Mouse (Mus musculus) hindbrain, embryonic 12.5 days (tissue): Measurements from ENCODE around the gene Fcrl1. TPM values are rescaled to one million over a fixed set of nuclear protein-coding genes. Genes with fewer than 3 reads are reported as not detected.

ENCODE experiments used
- ATAC-seq: fragments of 200-750 bp; cut with Nextera tagmentation; 2 replicates; pipeline ENCODE4 v1.8.0; 2017; ENCODE audit warnings: moderate TSS enrichment; ENCODE audit not compliant: low FRiP score
- H3K27ac ChIP-seq: fragments of 300-500 bp; sonication (generic); 2 replicates; pipeline ENCODE4 v1.5.1; 2016; ENCODE audit warnings: mild to moderate bottlenecking
- H3K27me3 ChIP-seq: fragments of 300-500 bp; sonication (generic); 2 replicates; pipeline ENCODE4 v1.6.1; 2016; ENCODE audit warnings: mild to moderate bottlenecking
- H3K36me3 ChIP-seq: fragments of 300-500 bp; sonication (generic); 2 replicates; pipeline ENCODE4 v1.6.1; 2016; ENCODE audit warnings: mild to moderate bottlenecking
- H3K4me1 ChIP-seq: fragments of 300-500 bp; sonication (generic); 2 replicates; pipeline ENCODE4 v1.6.1; 2016
- H3K4me2 ChIP-seq: fragments of 300-500 bp; sonication (generic); replicated peaks from 2 replicates; pipeline ENCODE4 v1.6.1; 2016; ENCODE audit warnings: mild to moderate bottlenecking
- H3K4me3 ChIP-seq: fragments of 300-500 bp; sonication (generic); 2 replicates; pipeline ENCODE4 v1.5.1; 2016; ENCODE audit warnings: mild to moderate bottlenecking
- H3K9ac ChIP-seq: fragments of 300-500 bp; sonication (generic); 2 replicates; pipeline ENCODE4 v1.6.1; 2016; ENCODE audit warnings: mild to moderate bottlenecking, moderate library complexity
- H3K9me3 ChIP-seq: fragments of 300-500 bp; sonication (generic); replicated peaks from 2 replicates; pipeline ENCODE4 v1.6.1; 2016; ENCODE audit warnings: mild to moderate bottlenecking
- WGBS: fragments of 180-500 bp; shearing (Covaris S2); methylation state at CpG from one replicate; pipeline ENCODE4 v1.1.7; 2016; 5-methylcytosine and 5-hydroxymethylcytosine counted together
- polyA plus RNA-seq: library from polyadenylated mRNA; unstranded; fragments of >200 nt; fragmentation: Nextera tagmentation; extraction: Ambion mirVana; gene quantifications from 2 replicates; pipeline ENCODE4 v1.2.1, GENCODE M21; 2016

Fcrl1 gene
- polyA plus RNA-seq, 1 experiment from 2014 or later: 0.15 TPM

DNA sequence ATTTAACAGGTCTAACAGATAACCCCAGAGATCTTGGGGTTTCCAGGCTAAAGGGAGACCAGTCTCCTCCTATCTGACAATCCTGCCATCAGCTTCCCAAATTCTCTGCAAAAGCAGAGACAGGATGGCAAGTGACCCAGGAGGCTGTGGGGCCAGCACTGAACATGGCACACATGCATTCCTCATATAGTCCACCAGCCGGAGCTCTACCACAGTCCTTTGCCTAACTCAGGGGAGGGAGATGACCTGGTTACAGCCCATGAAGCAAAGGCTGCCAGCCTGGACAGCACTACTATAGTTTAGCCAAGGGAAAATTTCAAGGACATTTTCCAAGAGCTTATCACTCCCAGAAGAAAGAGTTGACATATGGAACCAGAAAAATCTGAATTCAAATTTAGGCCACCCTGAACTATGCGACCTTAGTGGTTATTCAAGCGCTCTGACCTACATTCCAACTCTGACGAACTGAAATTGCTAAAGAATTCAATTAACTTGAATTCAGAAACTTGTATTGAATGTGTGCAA, 46.3 kb downstream of the Fcrl1 start:
- Histone ChIP-seq H3K4me2 (no peak overlapping the region), H3K9me3 (no peaks in the 10 kb centered on the region), H3K4me3 (no peak overlapping the region), H3K27me3 (no peaks in the 10 kb centered on the region), H3K36me3 (no peaks in the 10 kb centered on the region), H3K4me1 (no peaks in the 10 kb centered on the region), H3K27ac (no peak overlapping the region), H3K9ac (no peak overlapping the region)
- no peak for ATAC-seq
- WGBS: 83% methylated on average over 4 of the region's 4 CpGs

DNA sequence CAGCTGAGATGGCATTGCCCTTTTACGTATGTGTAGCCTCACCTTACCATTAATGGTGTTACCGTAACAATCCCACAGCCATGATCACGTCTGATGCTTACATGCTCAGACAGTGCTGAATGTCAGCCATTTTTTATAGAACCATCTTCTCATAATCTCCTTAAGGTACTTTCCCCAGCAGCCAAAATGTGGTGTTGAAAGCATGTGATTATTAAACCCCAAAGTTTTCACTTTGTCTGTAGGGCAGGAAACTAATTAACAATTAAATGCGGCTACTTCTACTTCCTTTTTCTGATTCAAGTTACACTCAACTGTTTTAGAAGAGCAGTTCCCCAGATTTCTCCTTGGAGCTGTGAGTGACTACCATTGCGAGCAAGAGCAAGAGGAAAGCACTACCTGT, 59.3 kb downstream of the Fcrl1 start, which contains the start of gene Fcrl5:
Gene Fcrl5, plus strand, starts transcription at position 295 of the 400 bp plus-strand sequence.
- Histone ChIP-seq H3K27me3 (no peaks in the 10 kb centered on the region), H3K27ac (no peak within 1 kb of the TSS), H3K9me3 (no peaks in the 10 kb centered on the region; the same call in 1 of the 2 replicates), H3K4me1 (no peaks in the 10 kb centered on the region), H3K4me3 (no peak within 1 kb of the TSS), H3K36me3 (no peaks in the 10 kb centered on the region), H3K9ac (no peak within 1 kb of the TSS), H3K4me2 (no peak within 1 kb of the TSS)
- ATAC-seq: no peak
- WGBS: 90% methylated on average over 5 of the region's 5 CpGs

DNA sequence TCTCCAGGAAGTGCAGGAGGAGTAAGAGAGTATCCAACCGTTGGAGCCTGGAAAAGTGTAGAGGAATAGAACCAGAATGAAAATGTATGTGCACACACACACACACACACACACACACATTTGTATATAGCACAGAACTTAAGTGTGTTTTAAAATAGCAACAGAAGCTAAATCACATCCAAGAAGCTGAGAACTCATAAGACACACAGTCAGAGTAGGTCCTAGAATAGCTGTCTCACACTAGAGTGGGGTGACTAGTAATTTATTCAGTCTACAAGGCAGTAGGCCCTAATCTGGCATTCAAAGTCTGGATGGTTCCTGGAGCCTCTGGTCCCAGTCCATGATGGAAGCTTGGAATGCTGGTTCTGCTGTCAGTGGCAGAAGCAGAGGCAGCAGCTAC, 64.4 kb downstream of the Fcrl1 start:
- ATAC-seq: no peak
- 82% methylated on average over 1 of the region's 1 CpGs for WGBS

DNA sequence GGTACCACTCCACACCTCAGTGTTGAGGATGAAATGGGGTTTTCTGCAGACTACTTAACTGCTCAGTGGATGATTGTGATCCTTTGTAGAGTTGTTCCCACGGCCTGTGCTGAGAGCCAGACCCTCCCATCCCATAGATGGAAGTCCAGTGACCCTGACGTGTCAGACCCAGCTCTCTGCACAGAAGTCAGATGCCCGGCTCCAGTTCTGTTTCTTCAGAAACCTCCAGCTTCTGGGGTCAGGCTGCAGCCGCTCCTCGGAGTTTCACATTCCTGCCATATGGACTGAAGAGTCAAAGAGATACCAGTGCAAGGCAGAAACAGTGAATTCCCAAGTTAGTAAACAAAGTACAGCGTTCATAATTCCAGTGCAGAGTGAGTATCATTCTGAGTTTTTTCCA, 67.8 kb downstream of the Fcrl1 start:
- Histone ChIP-seq H3K4me3 (no peak overlapping the region), H3K4me1 (no peaks in the 10 kb centered on the region), H3K4me2 (no peak overlapping the region), H3K27ac (no peak overlapping the region), H3K36me3 (no peaks in the 10 kb centered on the region), H3K9me3 (no peaks in the 10 kb centered on the region; the same call in 1 of the 2 replicates), H3K27me3 (no peaks in the 10 kb centered on the region), H3K9ac (no peak overlapping the region)
- 75% methylated on average over 6 of the region's 6 CpGs for WGBS
- no peak for ATAC-seq

More for the DNA sequence above, 64.4 kb downstream of the Fcrl1 start:
- Histone ChIP-seq H3K36me3 (no peaks in the 10 kb centered on the region), H3K9ac (no peak overlapping the region), H3K4me1 (no peaks in the 10 kb centered on the region), H3K27ac (no peak overlapping the region), H3K9me3 (no peaks in the 10 kb centered on the region; the same call in 1 of the 2 replicates), H3K4me2 (no peak overlapping the region), H3K4me3 (no peak overlapping the region), H3K27me3 (no peaks in the 10 kb centered on the region)

Other genes starting within 250 kb of the Fcrl1 start
- 17.3 and 17.7 TPM in 2 replicates for gene Kirrel, start 201.6 kb upstream of the Fcrl1 start, polyA plus RNA-seq
- gene Fcrls, start 112.6 kb upstream of the Fcrl1 start, polyA plus RNA-seq: 8.1 and 10.1 TPM in 2 replicates
- gene Cd5l, start 18.5 kb upstream of the Fcrl1 start, polyA plus RNA-seq: 0.26 TPM in 1 of 2 replicates, not detected in the other
- gene Fcrl5, start 59.4 kb downstream of the Fcrl1 start, polyA plus RNA-seq: not detected in 2 replicates
- gene Etv3, start 149.0 kb downstream of the Fcrl1 start, polyA plus RNA-seq: 14.1 and 15.4 TPM in 2 replicates
- gene Arhgef11, start 241.2 kb downstream of the Fcrl1 start, polyA plus RNA-seq: 28.0 and 29.2 TPM in 2 replicates